Mouse (Mus musculus) layer of hippocampus, adult 11-12 months (tissue): ENCODE measurements around the gene Krtap5-4.
A peak's percentile ranks its signal among the peaks of the same experiment; 100 is the strongest.
"Not testable (repeated sequence)": the region's sequence is repeated elsewhere in the genome, so short reads cannot be mapped to it uniquely, and the experiment has no call there.

Experiments
- DNase-seq: peaks from one replicate; pipeline ENCODE4 v3.0.0; 2022; ENCODE audit warnings: low spot score

The Krtap5-4 gene

GRCm38 (mm10) chr7:142321637-142322306 is 18.4 kb downstream of the Krtap5-4 start:
- DNase-seq = not testable (repeated sequence)

- DNase-seq = no peak
These were observed 19.3 kb downstream of the Krtap5-4 start for GRCm38 (mm10) chr7:142322641-142323040.

GRCm38 (mm10) chr7:142323396-142324117 is 20.2 kb downstream of the Krtap5-4 start:
- no peak for DNase-seq

DNA sequence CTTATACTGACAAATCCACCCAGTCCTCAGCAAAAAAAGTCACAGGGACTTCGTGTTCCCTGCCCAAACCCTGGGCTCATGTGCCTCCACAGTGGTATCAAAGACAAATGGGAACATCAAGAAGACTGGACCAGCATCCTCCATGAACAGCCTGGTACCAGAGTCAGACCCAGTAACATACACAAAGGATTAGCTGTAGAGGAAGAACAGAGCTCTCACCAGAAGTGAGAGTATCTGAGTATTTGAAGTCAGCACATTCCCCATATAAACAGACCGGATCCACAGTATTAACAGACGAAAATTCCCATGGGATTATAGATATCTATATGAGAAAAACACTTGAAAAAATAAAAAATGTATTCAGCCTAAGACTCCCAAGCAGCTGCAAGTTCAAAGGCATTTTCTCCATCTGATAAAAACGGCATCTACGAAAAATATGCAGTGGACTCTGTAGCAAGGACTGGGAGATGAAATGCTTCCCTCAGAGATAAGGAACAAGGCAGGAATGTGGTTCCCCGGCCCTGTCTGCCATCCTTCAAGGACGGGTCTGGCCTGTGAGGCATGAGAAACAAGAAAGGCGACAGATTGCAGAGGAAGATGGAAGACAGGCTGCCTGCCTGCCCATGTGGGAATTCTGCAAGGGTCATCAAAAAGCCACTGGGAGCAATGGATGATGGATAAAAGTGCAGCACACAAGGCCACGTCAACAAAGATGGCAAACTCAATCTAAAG is 23.5 kb downstream of the Krtap5-4 start:
- DNase-seq = no peak

DNA sequence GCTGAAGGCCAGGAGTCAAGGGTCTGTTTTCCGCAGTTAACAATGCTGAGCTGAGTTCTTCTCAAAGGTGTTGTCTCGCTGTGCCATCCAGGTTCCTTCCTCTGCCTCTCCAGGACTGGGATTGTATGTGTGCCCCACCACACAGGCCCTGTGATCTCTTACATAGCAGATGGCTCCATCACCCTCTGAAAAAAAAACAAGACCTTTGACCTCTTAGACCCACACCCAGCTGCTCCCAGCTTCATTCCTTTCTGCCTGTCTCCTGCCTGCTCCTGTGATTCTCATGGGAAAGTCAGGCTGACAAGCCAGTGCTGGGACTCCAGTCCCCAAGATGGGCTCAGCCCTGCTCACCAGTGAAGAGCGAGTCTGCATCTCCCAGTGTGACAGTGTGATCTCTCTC is 25.2 kb downstream of the Krtap5-4 start:
- no peak for DNase-seq

DNA sequence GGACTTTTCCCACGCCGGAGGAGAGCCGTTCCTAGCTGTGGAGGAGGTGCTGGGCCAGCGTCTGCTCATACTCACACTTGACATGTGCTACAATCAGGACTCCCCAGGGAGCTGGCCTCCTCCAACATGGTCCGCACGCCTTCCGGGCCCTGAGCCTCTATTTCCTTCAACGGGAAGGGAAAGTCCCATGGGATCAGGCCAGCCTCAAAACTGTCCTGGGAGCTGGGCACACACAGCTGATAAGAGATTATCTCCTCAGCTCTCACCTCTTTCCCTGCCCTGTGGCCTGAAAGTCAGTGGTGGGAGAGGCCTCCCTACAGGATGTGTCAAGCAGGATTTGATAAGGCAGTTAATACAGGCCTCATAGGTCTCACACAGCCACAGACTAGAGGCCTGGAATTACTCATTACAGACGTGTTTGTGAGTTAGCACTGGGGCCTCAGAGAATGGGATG is 26.9 kb downstream of the Krtap5-4 start:
- DNase-seq = no peak

GRCm38 (mm10) chr7:142331281-142331680 is 27.9 kb downstream of the Krtap5-4 start:
- DNase-seq = no peak

GRCm38 (mm10) chr7:142332741-142333140 is 29.4 kb downstream of the Krtap5-4 start:
- not testable (repeated sequence) for DNase-seq

DNA sequence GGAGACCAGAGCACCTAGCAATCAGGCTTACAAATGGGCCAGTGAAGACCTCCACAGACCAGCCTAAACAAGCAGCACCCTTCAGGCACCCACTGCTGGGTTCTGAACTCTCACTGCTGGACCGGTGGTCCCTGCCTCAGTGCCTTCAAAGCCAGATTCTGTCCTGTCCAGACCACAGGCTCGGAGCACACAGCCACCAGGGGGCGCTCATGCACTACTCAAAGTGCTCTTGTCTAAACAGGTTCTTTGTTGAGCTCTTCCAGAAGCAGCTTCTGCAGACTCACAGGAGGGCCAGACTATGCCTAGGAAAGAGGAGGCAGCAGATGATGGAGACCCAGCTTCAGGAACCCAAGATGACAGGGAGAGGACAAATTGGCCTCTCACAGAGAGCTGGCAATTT is 30.9 kb downstream of the Krtap5-4 start:
- DNase-seq = peak; percentile 96

- no peak for DNase-seq
These were observed 31.8 kb downstream of the Krtap5-4 start for GRCm38 (mm10) chr7:142335151-142335550.

DNA sequence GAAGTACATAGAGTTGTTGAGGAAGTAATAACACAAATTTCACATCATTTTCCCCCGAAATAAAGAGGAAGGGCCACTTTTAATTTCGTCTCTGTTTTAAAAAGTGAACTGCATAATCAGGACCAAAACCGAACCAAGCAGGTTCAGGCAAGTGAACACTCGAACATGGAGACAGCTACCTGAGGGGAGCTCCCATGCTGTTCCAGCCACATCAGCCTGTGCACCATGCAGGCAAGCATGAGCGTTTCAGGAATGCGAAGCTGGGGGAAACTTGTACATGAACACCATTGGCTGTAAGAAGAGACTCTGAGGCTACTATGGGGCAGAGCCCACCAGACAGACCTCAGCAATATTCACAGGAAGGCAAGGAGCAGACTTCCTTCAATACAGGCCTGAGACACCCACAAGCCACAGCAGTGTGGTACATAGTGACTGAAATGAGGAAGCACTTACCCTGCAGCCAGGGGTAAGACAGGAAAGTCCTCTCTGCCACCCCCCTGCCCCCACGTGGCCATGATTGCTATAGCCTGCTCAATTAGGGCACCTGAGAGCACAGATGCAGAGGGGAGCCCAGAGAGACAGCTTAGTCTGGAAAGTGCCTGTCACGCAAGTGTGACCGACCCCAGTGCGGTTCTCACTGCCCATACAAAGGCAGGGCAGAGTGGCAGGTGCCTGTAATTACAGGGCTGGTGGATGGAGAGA is 37.1 kb downstream of the Krtap5-4 start:
- peak; percentile 39 for DNase-seq

GRCm38 (mm10) chr7:142341564-142342246 is 38.4 kb downstream of the Krtap5-4 start:
- no peak for DNase-seq

DNA sequence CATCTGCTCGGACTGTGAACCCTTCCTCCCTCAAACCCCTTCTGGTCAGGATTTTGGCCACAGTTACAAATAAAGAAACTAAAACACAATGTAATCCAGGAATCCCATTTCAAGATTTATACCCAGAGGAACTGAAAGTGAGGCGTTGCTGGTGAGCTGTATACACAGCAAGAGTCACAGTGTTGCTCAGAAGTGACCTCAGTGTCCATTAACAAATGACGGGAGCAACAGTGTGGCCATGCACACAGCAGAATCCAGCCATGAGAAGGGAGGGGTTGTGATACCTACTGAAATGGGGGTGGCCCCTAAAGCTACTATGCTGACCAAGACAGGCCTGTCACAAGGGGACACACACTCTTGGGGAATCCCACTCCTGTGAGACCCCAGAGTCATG is 38.9 kb downstream of the Krtap5-4 start:
- no peak for DNase-seq

GRCm38 (mm10) chr7:142347542-142347941 is 44.2 kb downstream of the Krtap5-4 start:
- no peak for DNase-seq

DNA sequence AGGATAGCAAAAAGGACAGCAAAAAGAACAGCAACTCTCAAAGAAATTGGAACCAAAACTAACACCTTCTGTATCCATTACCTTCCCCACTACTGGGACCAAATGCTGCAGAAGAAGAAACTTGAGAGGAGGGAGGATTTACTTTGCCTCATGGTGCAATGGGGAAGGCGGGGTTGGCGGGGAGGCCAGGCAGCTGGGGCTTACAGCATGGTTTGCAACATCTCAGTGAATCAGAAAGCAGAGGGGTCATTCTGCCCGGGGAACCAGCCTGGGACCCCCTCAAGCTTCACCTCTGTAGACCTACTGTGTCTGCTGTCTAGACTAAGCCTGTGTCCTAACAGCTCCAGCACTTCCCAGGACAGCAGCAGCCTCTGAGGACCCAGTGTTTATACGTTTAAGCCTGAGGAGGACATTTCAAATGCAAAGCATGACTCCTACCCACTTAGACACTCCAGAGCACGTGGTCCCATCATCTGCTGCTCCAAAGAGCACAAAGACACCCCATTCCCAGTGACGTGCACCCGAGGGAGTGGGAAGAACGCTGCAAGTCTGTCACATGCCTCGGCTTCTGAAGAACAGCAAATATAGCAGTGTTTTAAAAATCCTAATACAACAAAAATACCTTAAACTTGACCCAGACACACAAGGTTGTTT is 46.1 kb downstream of the Krtap5-4 start:
- DNase-seq = peak; percentile 58

DNA sequence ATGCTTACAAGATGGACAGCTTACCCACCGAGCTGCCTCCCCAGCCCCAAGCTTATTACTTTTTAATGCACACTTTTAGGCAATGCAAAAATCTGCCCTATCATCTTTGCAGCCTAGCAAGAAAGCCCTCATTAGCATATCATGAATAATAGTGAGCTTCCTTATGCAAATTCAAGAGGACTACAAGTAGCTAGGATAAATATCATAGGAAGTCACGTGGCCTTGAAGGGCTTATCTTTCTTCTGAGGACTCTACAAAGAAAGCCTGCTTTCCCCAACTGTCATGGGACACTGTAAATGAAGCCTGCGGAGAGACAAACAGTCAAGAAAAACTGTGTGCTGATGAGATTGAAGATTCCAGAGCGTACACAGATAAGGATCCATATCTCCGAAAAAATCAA is 48.2 kb downstream of the Krtap5-4 start:
- no peak for DNase-seq

GRCm38 (mm10) chr7:142353854-142354253 is 50.5 kb downstream of the Krtap5-4 start:
- DNase-seq = no peak
